ENCODE assay signal across 7 mouse cellular contexts in the genomic region with DNA sequence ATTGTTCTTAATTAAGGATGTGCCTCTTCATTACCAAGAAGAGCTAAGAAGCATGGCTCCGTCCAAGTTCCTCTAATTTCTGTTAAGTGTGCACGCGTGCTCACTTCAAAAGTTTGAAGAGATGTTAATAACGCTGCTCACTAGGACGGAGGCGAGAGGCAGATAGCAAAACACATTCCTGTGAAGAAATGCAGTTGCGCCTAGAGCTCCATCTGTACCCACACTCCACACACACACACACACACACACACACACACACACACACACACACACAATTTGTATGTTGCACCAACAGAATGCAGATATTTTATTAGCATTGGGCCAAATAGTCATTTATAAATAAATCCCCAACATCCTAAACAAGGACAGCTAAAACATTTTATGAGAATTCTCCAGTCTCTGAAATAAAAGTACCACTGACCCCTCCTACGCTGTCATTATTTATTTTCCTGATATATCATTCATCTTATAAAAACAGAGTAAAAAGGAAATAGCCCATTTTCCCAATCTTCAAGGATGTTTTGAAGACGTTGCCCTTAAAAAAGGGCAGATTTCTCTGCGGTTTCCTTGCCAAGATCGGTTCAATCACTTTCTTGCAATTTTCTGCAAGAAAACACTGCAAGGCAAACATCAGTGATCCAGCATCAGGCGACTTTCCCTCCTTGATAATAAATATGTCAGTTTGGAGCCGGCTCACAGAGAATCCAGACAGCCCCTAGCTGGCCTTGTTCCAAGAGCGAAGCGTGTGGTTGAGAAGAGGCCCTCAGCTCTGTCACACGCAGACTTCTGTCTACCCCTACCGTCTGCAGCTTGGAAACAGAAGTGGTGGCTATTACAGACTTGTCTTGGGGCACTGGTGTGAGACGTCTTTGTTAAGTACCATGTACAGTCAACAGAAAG.
DNase-seq lines count a peak whose midpoint lies in the region; ATAC-seq and TF ChIP-seq lines count a peak whose summit lies in the region.

No protein-coding gene starts in this region.

- no peak for TF ChIP-seq EP300 in heart, postnatal 0 days (IDR thresholded peaks at IDR 0.05; ENCODE audit: low read depth)

- 77% methylated on average over 18 of the region's 18 CpGs for WGBS in embryonic facial prominence, embryonic 10.5 days
- WGBS in heart, postnatal 0 days = 37% methylated on average over 18 of the region's 18 CpGs
- WGBS in limb, embryonic 14.5 days = 41% methylated on average over 18 of the region's 18 CpGs

- H3K27ac ChIP-seq in embryonic facial prominence, embryonic 10.5 days (replicated peaks) = no peak overlapping the region
- H3K27ac ChIP-seq in heart, postnatal 0 days (ENCODE audit: low read depth) = no peak overlapping the region
- H3K27ac ChIP-seq in limb, embryonic 14.5 days (replicated peaks; ENCODE audit: low read depth, low read length) = no peak overlapping the region

- no peak for TF ChIP-seq POLR2A in limb, embryonic 14.5 days (IDR thresholded peaks at IDR 0.05; ENCODE audit: borderline replicate concordance, extremely low read depth, insufficient read depth, insufficient read length)

- H3K9ac ChIP-seq in heart, postnatal 0 days (replicated peaks; ENCODE audit: low read depth, low read length) = no peak overlapping the region
- H3K9ac ChIP-seq in limb, embryonic 14.5 days (ENCODE audit: low read depth, low read length, severe bottlenecking) = no peak overlapping the region

- no peaks in the 10 kb centered on the region for H3K27me3 ChIP-seq in embryonic facial prominence, embryonic 10.5 days (replicated peaks; ENCODE audit: low read depth, poor library complexity, severe bottlenecking)
- no peaks in the 10 kb centered on the region for H3K27me3 ChIP-seq in heart, postnatal 0 days (ENCODE audit: control insufficient read depth, insufficient read depth, low read length)
- H3K27me3 ChIP-seq in limb, embryonic 14.5 days (ENCODE audit: control insufficient read depth, insufficient read depth, low read length) = no peaks in the 10 kb centered on the region

- DNase-seq in left cerebral cortex, postnatal 4 days = peak; percentile 86
- DNase-seq in left cerebral cortex, adult 18-20 months (ENCODE audit: low spot score in 2 of 2) = no peak
- peak; percentile 18 for DNase-seq in embryonic facial prominence, embryonic 10.5 days (ENCODE audit: low spot score)
- DNase-seq in heart, postnatal 0 days (ENCODE audit: low spot score) = peak; percentile 24
- DNase-seq in limb, embryonic 14.5 days (ENCODE audit: low spot score) = peak; percentile 73
- DNase-seq in thymus, postnatal 36 days = no peak

- H3K4me3 ChIP-seq in embryonic facial prominence, embryonic 10.5 days = no peak overlapping the region
- no peak overlapping the region for H3K4me3 ChIP-seq in heart, postnatal 0 days (ENCODE audit: low read depth, low read length)
- H3K4me3 ChIP-seq in limb, embryonic 14.5 days (replicated peaks; ENCODE audit: low read length) = no peak overlapping the region

- no peaks in the 10 kb centered on the region for H3K9me3 ChIP-seq in embryonic facial prominence, embryonic 10.5 days
- H3K9me3 ChIP-seq in heart, postnatal 0 days (replicated peaks; ENCODE audit: control insufficient read depth, low read length) = no peaks in the 10 kb centered on the region
- H3K9me3 ChIP-seq in limb, embryonic 14.5 days (ENCODE audit: control insufficient read depth, low read length) = no peaks in the 10 kb centered on the region

- H3K4me2 ChIP-seq in heart, postnatal 0 days (ENCODE audit: low read depth, low read length) = peak overlapping the region; percentile 26
- H3K4me2 ChIP-seq in limb, embryonic 14.5 days (replicated peaks; ENCODE audit: low read depth, low read length, severe bottlenecking) = 0 out of 2 replicates have a peak overlapping the region, but pooled peaks have one; percentile 5

- TF ChIP-seq CTCF in heart, postnatal 0 days (IDR thresholded peaks at IDR 0.05; ENCODE audit: low read depth) = peak; percentile 42

- H3K36me3 ChIP-seq in embryonic facial prominence, embryonic 10.5 days (replicated peaks) = no peaks in the 10 kb centered on the region
- H3K36me3 ChIP-seq in heart, postnatal 0 days (replicated peaks; ENCODE audit: control insufficient read depth, insufficient read depth, low read length) = no peaks in the 10 kb centered on the region
- H3K36me3 ChIP-seq in limb, embryonic 14.5 days (ENCODE audit: control insufficient read depth, insufficient read depth, low read length) = no peaks in the 10 kb centered on the region

- intact Hi-C loops in left cerebral cortex, postnatal 4 days (cut with DNase I) = no loop called here

- peak; percentile 36; the same call in 1 of the 2 replicates for ATAC-seq in heart, postnatal 0 days (ENCODE audit: insufficient read depth, low read depth)
- ATAC-seq in limb, embryonic 14.5 days (ENCODE audit: low FRiP score, low read depth) = 0 out of 2 replicates have a peak, but pooled peaks have one; percentile 62
- ATAC-seq in cerebellum, adult (ENCODE audit: insufficient number of reproducible peaks, low FRiP score, low TSS enrichment) = no peak

- 0 out of 2 replicates have a peak, but pooled peaks cover 3% of the 10 kb centered on the region for H3K4me1 ChIP-seq in embryonic facial prominence, embryonic 10.5 days
- H3K4me1 ChIP-seq in heart, postnatal 0 days (ENCODE audit: control insufficient read depth, insufficient read depth) = no peaks in the 10 kb centered on the region
- H3K4me1 ChIP-seq in limb, embryonic 14.5 days (ENCODE audit: control insufficient read depth, insufficient read depth, low read length) = peaks cover 5% of the 10 kb centered on the region; the same call in 1 of the 2 replicates

Comparison
In these comparisons a context has a peak if more than half of its experiments do, and no peak if none do; other contexts are left out.
1. DNase-seq: peak in left cerebral cortex, postnatal 4 days (single experiment), embryonic facial prominence, embryonic 10.5 days (single experiment), heart, postnatal 0 days (single experiment) and limb, embryonic 14.5 days (single experiment); none in left cerebral cortex, adult 18-20 months (0 of 2) and thymus, postnatal 36 days (0 of 2).